Mouse (Mus musculus): ENCODE results near the gene Setd2.

The Setd2 gene

GRCm38 (mm10) chr9:110623416-110624195, 91.2 kb downstream of the Setd2 start:
- no peak for DNase-seq (ENCODE audit: low spot score)

- peak; percentile 80 for DNase-seq (ENCODE audit: low spot score)
Measured at GRCm38 (mm10) chr9:110624361-110625166, 92.2 kb downstream of the Setd2 start, which contains the start of gene Nradd. Gene Nradd, minus strand, starts transcription at chr9:110624452.

GRCm38 (mm10) chr9:110625350-110625908, 93.0 kb downstream of the Setd2 start:
- DNase-seq (ENCODE audit: low spot score), result no peak

GRCm38 (mm10) chr9:110630171-110630570, 97.8 kb downstream of the Setd2 start:
- no peak for DNase-seq (ENCODE audit: low spot score)

DNA sequence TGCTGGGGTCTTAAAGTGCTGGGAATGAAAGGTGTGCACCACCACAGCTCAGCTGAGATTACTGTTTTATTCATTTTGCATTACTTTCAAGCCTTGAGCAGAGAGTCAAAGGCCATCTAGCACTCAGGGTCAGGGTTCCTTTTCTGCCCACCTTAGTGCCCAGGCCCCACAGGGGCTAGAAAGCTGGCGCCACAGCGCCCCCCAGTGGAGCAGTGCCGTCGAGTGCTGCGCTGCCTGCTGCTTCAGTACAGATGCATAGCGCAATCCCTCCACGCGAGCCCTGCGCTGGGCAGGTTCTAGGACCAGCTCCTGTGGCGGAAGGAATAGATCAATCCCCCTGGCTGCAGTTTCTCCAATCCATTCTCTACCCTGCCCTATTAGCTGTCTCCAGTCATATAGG, 98.8 kb downstream of the Setd2 start:
- no peak for DNase-seq (ENCODE audit: low spot score)

DNA sequence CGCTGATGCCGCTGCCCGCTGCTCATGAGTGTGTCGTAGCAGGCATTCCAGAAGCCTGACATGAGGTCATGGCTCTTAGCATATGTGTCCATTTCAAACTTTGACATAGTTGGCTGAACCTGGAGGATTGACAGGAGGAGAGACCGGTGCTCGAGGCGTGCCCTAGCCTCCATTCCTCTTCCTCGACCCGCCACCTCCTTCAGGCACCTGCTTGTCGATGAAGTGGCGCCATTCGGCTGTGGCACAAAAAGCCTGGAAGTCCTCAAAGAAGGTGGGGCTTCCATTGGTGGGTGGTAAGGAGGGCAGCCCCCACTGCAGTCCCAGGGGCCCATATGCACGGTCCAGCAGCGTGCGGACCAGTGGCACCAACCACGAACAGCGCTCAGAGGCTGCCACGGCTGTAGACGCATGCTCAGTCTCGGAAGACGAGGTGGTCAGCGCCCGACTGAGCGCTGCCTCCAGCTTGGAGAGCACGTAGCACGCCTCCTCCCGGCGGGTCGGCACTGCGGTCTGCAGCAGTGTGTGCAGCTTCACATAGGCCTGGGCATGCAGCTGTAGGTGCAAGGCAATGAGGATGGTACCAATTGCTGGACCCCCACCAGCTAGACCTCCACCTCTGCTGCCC, 99.4 kb downstream of the Setd2 start:
- no peak for DNase-seq (ENCODE audit: low spot score)

DNA sequence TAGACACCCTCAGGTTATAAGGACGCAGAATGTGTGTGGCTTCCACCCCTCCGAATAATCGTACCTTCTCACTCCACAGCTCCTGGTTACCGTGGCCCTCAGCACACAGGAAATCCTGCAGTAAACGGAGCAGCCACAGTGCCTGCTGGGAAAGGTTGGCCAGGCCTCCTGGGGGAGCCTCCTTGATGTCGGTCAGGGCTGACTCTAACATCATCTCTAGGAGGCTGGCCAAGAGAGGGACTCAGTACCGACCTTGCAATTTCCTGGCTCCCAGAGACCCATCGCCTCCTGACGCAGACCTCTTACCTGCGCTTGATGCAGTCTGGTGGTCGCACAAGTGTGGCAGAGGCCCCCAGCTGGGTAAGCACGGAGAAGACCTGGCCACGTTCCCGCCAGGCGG, 100.3 kb downstream of the Setd2 start:
- no peak for DNase-seq (ENCODE audit: low spot score)

- no peak for DNase-seq (ENCODE audit: low spot score)
Measured at GRCm38 (mm10) chr9:110633882-110634281, 101.5 kb downstream of the Setd2 start.

GRCm38 (mm10) chr9:110635225-110635624, 102.8 kb downstream of the Setd2 start:
- peak; percentile 64 for DNase-seq (ENCODE audit: low spot score)

- no peak for DNase-seq (ENCODE audit: low spot score)
Measured at GRCm38 (mm10) chr9:110638611-110639021, 106.2 kb downstream of the Setd2 start.

GRCm38 (mm10) chr9:110641006-110641405, 108.6 kb downstream of the Setd2 start:
- DNase-seq (ENCODE audit: low spot score), result no peak

- no peak for DNase-seq (ENCODE audit: low spot score)
Measured at GRCm38 (mm10) chr9:110642812-110643524, 110.6 kb downstream of the Setd2 start.

- DNase-seq (ENCODE audit: low spot score), result no peak
Measured at GRCm38 (mm10) chr9:110643787-110644186, 111.4 kb downstream of the Setd2 start.

GRCm38 (mm10) chr9:110644295-110644694, 111.9 kb downstream of the Setd2 start:
- DNase-seq (ENCODE audit: low spot score), result no peak

DNA sequence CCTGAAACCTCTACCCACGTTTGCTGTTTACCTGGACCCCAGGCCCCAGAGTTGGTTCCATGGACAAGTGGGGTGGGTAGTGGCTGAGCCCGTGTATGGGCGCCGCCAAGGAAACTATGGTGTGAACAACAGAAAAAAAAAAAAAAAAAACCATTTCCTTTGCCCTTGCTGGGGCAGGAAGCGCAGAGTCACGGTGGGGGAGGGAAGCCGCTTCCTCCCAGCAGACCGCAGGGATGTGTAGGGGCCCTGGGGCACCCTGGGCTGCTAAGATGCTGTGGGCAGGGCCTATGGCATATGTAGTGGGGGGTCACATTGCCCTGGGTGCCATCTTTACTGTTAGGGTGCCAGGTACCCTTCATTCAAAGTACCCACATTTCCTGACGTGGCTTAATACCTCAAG, 112.8 kb downstream of the Setd2 start:
- DNase-seq (ENCODE audit: low spot score), result no peak

- no peak for DNase-seq (ENCODE audit: low spot score)
Measured at GRCm38 (mm10) chr9:110649775-110650174, 117.4 kb downstream of the Setd2 start.

GRCm38 (mm10) chr9:110651931-110652722, 119.7 kb downstream of the Setd2 start:
- DNase-seq (ENCODE audit: low spot score), result no peak

DNA sequence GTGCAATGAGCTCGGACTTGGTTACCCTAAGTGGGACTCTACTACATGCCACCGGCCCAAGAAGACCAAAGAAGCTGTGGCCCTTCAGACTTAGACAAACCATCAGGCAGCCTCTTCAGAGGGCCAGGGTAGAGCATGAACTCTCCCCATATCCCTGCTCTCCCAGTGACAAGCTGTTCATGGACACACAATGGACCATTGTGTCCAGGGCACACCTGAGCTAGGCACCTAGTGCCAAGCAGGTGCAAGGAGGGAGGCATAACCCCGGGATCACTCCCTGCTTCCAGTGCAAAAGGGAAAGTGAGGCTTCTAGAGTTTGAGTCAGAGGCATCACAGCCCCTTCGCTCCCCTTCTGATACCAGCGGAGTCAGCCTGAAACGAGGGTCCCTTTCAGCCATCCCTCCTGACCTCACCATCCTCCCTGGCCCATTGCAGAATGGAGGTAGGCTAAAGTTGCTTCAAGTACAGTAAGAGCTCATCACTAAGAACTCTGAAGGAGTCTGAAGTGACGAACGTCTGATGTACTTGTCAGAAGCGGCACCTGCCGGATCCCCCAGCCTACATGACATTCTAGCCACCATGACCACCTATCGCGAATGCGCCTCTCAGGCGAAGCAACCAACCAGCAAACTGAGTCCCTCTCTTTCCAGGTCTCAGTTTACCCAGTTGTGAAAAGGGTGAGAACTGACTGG, 120.7 kb downstream of the Setd2 start:
- peak; percentile 20 for DNase-seq (ENCODE audit: low spot score)

DNA sequence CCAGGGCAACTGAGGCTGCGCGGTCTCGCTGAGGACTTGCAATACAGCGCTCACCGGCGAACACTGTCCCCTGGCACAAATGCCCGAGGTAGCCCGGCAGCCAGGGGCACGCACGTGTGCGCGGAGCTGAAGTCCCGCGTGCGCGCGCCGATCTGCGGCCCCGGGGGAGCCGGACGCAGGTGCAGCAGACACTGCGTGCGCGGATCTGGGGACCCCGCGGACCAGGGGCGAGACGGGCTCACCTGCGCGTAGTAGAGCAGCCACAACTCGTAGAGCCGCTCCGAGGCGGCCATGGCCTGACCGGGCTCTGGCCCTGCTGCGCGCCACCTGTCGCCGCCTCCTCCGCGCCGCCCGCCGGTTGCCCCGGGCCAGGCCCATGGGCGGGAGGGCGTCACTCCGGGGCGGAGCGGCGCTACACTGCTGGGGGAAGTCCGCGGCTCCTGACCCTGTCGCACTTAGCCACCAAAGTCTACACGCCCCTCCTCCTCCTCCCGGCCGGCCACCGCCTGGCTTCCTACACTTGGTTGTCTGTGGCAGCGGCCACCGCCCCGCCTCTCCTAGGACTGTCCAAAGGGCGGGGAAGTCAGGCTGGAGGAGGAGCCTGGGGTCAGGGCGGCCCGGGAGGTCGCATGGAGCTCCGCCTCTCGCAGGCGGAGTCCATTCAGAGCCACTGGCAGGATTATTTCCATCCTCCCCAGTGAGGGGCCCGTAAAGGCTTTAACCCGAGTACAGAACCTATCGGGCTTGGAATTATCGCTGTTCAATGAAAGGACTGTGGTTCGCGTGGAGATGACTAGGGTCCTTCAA, 121.5 kb downstream of the Setd2 start, which contains the start of gene Nbeal2:
Gene Nbeal2 (minus strand): TSS at position 507 of the 807 bp plus-strand sequence.
- DNase-seq (ENCODE audit: low spot score), result peak; percentile 88
